Mouse (Mus musculus) common myeloid progenitor, adult 5-6 weeks (primary cell): ENCODE data around the gene C1rl. TPM values are rescaled to one million over a fixed set of nuclear protein-coding genes. Genes with fewer than 3 reads are reported as not detected.
A peak's percentile ranks its signal among the peaks of the same experiment; 100 is the strongest.
"Not testable (repeated sequence)": the region's sequence is repeated elsewhere in the genome, so short reads cannot be mapped to it uniquely, and the experiment has no call there.

ENCODE experiments used
- ATAC-seq: replicated peaks from 2 replicates; pipeline ENCODE4 v1.8.0; 2016; ENCODE audit warnings: low read depth, mild to moderate bottlenecking, moderate TSS enrichment, inconsistent platforms; ENCODE audit not compliant: poor library complexity, severe bottlenecking
- total RNA-seq: library from RNA; stranded (forward); fragments of 200-1000, 187-1606 nt; gene quantifications from 2 replicates; pipeline ENCODE4 v1.2.3, GENCODE M21; 2017

C1rl gene
- total RNA-seq, 1 experiment from 2014 or later: 1.9 TPM

- ATAC-seq: 0 out of 2 replicates have a peak, but pooled peaks have one; percentile 2
Observed at GRCm38 (mm10) chr6:124471783-124472638, 20.9 kb upstream of the C1rl start.

- ATAC-seq: peak; percentile 68
Observed at GRCm38 (mm10) chr6:124472801-124473200, 20.1 kb upstream of the C1rl start.

- no peak for ATAC-seq
Observed at GRCm38 (mm10) chr6:124474621-124475020, 18.3 kb upstream of the C1rl start.

- not testable (repeated sequence) for ATAC-seq
Observed at GRCm38 (mm10) chr6:124475335-124476075, 17.4 kb upstream of the C1rl start.

- ATAC-seq: no peak
Observed at GRCm38 (mm10) chr6:124476216-124476615, 16.7 kb upstream of the C1rl start.

GRCm38 (mm10) chr6:124476796-124477195 is 16.1 kb upstream of the C1rl start:
- ATAC-seq: no peak

- ATAC-seq: peak; percentile 6; the same call in 1 of the 2 replicates
Observed at GRCm38 (mm10) chr6:124477221-124477655, 15.7 kb upstream of the C1rl start.

- ATAC-seq: peak; percentile 75
Observed at GRCm38 (mm10) chr6:124477922-124478651, 14.8 kb upstream of the C1rl start.

GRCm38 (mm10) chr6:124478874-124479572 is 13.9 kb upstream of the C1rl start:
- ATAC-seq: no peak

GRCm38 (mm10) chr6:124479573-124479930 is 13.4 kb upstream of the C1rl start:
- ATAC-seq: no peak

GRCm38 (mm10) chr6:124480295-124480694 is 12.6 kb upstream of the C1rl start:
- ATAC-seq: peak; percentile 17; the same call in 1 of the 2 replicates

- 0 out of 2 replicates have a peak, but pooled peaks have one; percentile 22 for ATAC-seq
Observed at GRCm38 (mm10) chr6:124481571-124481970, 11.3 kb upstream of the C1rl start.

GRCm38 (mm10) chr6:124483831-124484230 is 9.1 kb upstream of the C1rl start:
- ATAC-seq: not testable (repeated sequence)

GRCm38 (mm10) chr6:124484851-124485250 is 8.1 kb upstream of the C1rl start:
- no peak for ATAC-seq

- ATAC-seq: no peak
Observed at GRCm38 (mm10) chr6:124485414-124486144, 7.3 kb upstream of the C1rl start.

- ATAC-seq: peak; percentile 67
Observed at GRCm38 (mm10) chr6:124487509-124487908, 5.4 kb upstream of the C1rl start.

- no peak for ATAC-seq
Observed at GRCm38 (mm10) chr6:124488952-124489351, 4.0 kb upstream of the C1rl start.

- ATAC-seq: no peak
Observed at GRCm38 (mm10) chr6:124491427-124491826, 1.5 kb upstream of the C1rl start.

- no peak for ATAC-seq
Observed at GRCm38 (mm10) chr6:124493886-124494285, 973 bp downstream of the C1rl start.
